Mouse (Mus musculus) MEL (cell line): ENCODE results near the gene Oxct1. TPM values are rescaled to one million over a fixed set of nuclear protein-coding genes. Genes with fewer than 3 reads are reported as not detected.

ENCODE experiments used
- DNase-seq: peaks from one replicate; pipeline ENCODE4 v3.0.0; 2011; ENCODE audit warnings: low read depth, low spot score
- H3K27ac ChIP-seq: 2 replicates; pipeline ENCODE4 v1.5.1; 2012; ENCODE audit warnings: low read depth, mild to moderate bottlenecking, control low read depth, low read length, moderate library complexity; ENCODE audit not compliant: control insufficient read depth
- H3K27me3 ChIP-seq, 2 experiments: fragments of 150-350 bp in 1 of 2; sonication (generic) in 1 of 2; 2 replicates each; pipeline ENCODE4 v1.6.1; 2012; ENCODE audit warnings: low read length in 2 of 2, mild to moderate bottlenecking in 2 of 2, improper control_type of control experiment in 1 of 2, moderate library complexity in 1 of 2; ENCODE audit not compliant: insufficient read depth in 2 of 2, control insufficient read depth in 1 of 2
- H3K36me3 ChIP-seq, 2 experiments: 2 replicates each; pipeline ENCODE4 v1.6.1; 2012 to 2014; ENCODE audit warnings: low read length in 2 of 2, improper control_type of control experiment in 1 of 2, inconsistent platforms in 1 of 2, mild to moderate bottlenecking in 1 of 2; ENCODE audit not compliant: insufficient read depth in 2 of 2, control insufficient read depth in 1 of 2
- H3K4me1 ChIP-seq, 2 experiments: fragments of 150-350 bp in 1 of 2; sonication (generic) in 1 of 2; 2 replicates each; pipeline ENCODE4 v1.6.1; 2012; ENCODE audit warnings: low read length in 2 of 2, improper control_type of control experiment in 1 of 2, mild to moderate bottlenecking in 1 of 2; ENCODE audit not compliant: insufficient read depth in 2 of 2, control insufficient read depth in 1 of 2
- H3K4me3 ChIP-seq, 2 experiments: fragments of 150-350 bp in 1 of 2; sonication (generic) in 1 of 2; 2 replicates each; pipeline ENCODE4 v1.5.1; 2012; ENCODE audit warnings: low read depth in 2 of 2, low read length in 2 of 2, mild to moderate bottlenecking in 2 of 2, moderate library complexity in 2 of 2, control low read depth in 1 of 2, improper control_type of control experiment in 1 of 2; ENCODE audit not compliant: control insufficient read depth in 1 of 2, insufficient read depth in 1 of 2
- H3K79me2 ChIP-seq: 2 replicates; pipeline ENCODE4 v1.6.1; 2012; ENCODE audit warnings: mild to moderate bottlenecking, low read length, moderate library complexity; ENCODE audit not compliant: control insufficient read depth, poor library complexity, insufficient read depth
- H3K9ac ChIP-seq: 2 replicates; pipeline ENCODE4 v1.6.1; 2012; ENCODE audit warnings: low read depth, mild to moderate bottlenecking, control low read depth, low read length, moderate library complexity; ENCODE audit not compliant: control insufficient read depth, poor library complexity, severe bottlenecking
- H3K9me3 ChIP-seq: fragments of 150-350 bp; sonication (generic); replicated peaks from 2 replicates; pipeline ENCODE4 v1.6.1; 2012; ENCODE audit warnings: mild to moderate bottlenecking, low read length, improper control_type of control experiment, moderate library complexity; ENCODE audit not compliant: insufficient read depth
- CHD1 ChIP-seq: IDR thresholded peaks from 2 replicates; pipeline ENCODE4 v1.6.1; 2012; ENCODE audit warnings: low read depth, mild to moderate bottlenecking, inconsistent platforms, low read length, improper control_type of control experiment
- CHD2 ChIP-seq: IDR thresholded peaks from 2 replicates; pipeline ENCODE4 v1.6.1; 2011; ENCODE audit warnings: low read length, improper control_type of control experiment
- CTCF ChIP-seq, 3 experiments: IDR thresholded peaks in 2 of 3; conservative IDR thresholded peaks in 1 of 3; 2 replicates each; pipeline ENCODE4 v1.5.1; 2011 to 2012; ENCODE audit warnings: low read length in 3 of 3, low read depth in 2 of 3, mild to moderate bottlenecking in 2 of 3, improper control_type of control experiment in 1 of 3, inconsistent platforms in 1 of 3, mixed read lengths in 1 of 3, moderate library complexity in 1 of 3; ENCODE audit not compliant: control insufficient read depth in 1 of 3, insufficient read depth in 1 of 3, poor library complexity in 1 of 3, severe bottlenecking in 1 of 3
- E2F4 ChIP-seq: IDR thresholded peaks from 2 replicates; pipeline ENCODE4 v1.6.1; 2011; ENCODE audit warnings: low read depth, low read length, improper control_type of control experiment, borderline replicate concordance
- EP300 ChIP-seq, 2 experiments: IDR thresholded peaks; 2 replicates each; pipeline ENCODE4 v1.6.1; 2011; ENCODE audit warnings: improper control_type of control experiment in 2 of 2, low read length in 2 of 2, low read depth in 1 of 2, mild to moderate bottlenecking in 1 of 2
- ETS1 ChIP-seq: IDR thresholded peaks from 2 replicates; pipeline ENCODE4 v1.6.1; 2012; ENCODE audit warnings: low read depth, mild to moderate bottlenecking, inconsistent platforms, low read length, improper control_type of control experiment, moderate library complexity
- GABPA ChIP-seq: IDR thresholded peaks from 2 replicates; pipeline ENCODE4 v1.6.1; 2012; ENCODE audit warnings: low read depth, mild to moderate bottlenecking, inconsistent platforms, low read length, improper control_type of control experiment, moderate library complexity
- JUND ChIP-seq: IDR thresholded peaks from 2 replicates; pipeline ENCODE4 v1.6.1; 2011; ENCODE audit warnings: low read depth, mild to moderate bottlenecking, improper control_type of control experiment, low read length
- KAT2A ChIP-seq: conservative IDR thresholded peaks from 2 replicates; pipeline ENCODE4 v1.6.1; 2012; ENCODE audit warnings: low read depth, low read length, improper control_type of control experiment, inconsistent platforms
- MAFK ChIP-seq: IDR thresholded peaks from 2 replicates; pipeline ENCODE4 v1.6.1; 2011; ENCODE audit warnings: low read depth, mild to moderate bottlenecking, low read length, improper control_type of control experiment, borderline replicate concordance
- MAZ ChIP-seq: IDR thresholded peaks from 2 replicates; pipeline ENCODE4 v1.6.1; 2012; ENCODE audit warnings: low read depth, mild to moderate bottlenecking, inconsistent platforms, low read length, improper control_type of control experiment
- MYC ChIP-seq: IDR thresholded peaks from 2 replicates; pipeline ENCODE4 v1.6.1; 2011; ENCODE audit warnings: low read depth, mild to moderate bottlenecking, low read length, improper control_type of control experiment, moderate library complexity
- POLR2AphosphoS2 ChIP-seq: IDR thresholded peaks from 2 replicates; pipeline ENCODE4 v1.6.1; 2011; ENCODE audit warnings: low read length, improper control_type of control experiment
- RAD21 ChIP-seq: IDR thresholded peaks from 2 replicates; pipeline ENCODE4 v1.6.1; 2011; ENCODE audit warnings: mild to moderate bottlenecking, low read depth, low read length, improper control_type of control experiment
- SIN3A ChIP-seq: IDR thresholded peaks from 2 replicates; pipeline ENCODE4 v1.6.1; 2012; ENCODE audit warnings: low read length, improper control_type of control experiment, inconsistent platforms
- SMC3 ChIP-seq: IDR thresholded peaks from 2 replicates; pipeline ENCODE4 v1.6.1; 2011; ENCODE audit warnings: low read depth, low read length, improper control_type of control experiment
- ZC3H11A ChIP-seq: IDR thresholded peaks from 2 replicates; pipeline ENCODE4 v1.6.1; 2012; ENCODE audit warnings: low read depth, mild to moderate bottlenecking, inconsistent platforms, low read length, improper control_type of control experiment
- ZKSCAN1 ChIP-seq: IDR thresholded peaks from 2 replicates; pipeline ENCODE4 v1.6.1; 2012; ENCODE audit warnings: low read depth, mild to moderate bottlenecking, inconsistent platforms, low read length, improper control_type of control experiment, moderate library complexity
- ZMIZ1 ChIP-seq: IDR thresholded peaks from 2 replicates; pipeline ENCODE4 v1.6.1; 2012; ENCODE audit warnings: low read depth, mild to moderate bottlenecking, inconsistent platforms, low read length, improper control_type of control experiment, moderate library complexity
- ZNF384 ChIP-seq: IDR thresholded peaks from 2 replicates; pipeline ENCODE4 v1.6.1; 2012; ENCODE audit warnings: low read depth, mild to moderate bottlenecking, inconsistent platforms, low read length, improper control_type of control experiment
- polyA plus RNA-seq, 2 experiments: library from polyadenylated mRNA; stranded (reverse) in 1 of 2; unstranded in 1 of 2; fragments of >175 nt in 1 of 2; fragments of >200 nt in 1 of 2; gene quantifications; 2 replicates each; pipeline versions ENCODE4 v1.2.1 to v1.2.4; 2012; ENCODE audit warnings: low replicate concordance in 2 of 2, low read depth in 1 of 2; ENCODE audit not compliant: insufficient read length in 2 of 2, insufficient read depth in 1 of 2, missing spikeins in 1 of 2
- total RNA-seq: library from RNA; depleted of rRNA; stranded (reverse); fragments of 300-350 nt; gene quantifications from 2 replicates; pipeline ENCODE4 v1.2.3, GENCODE M21; 2012

Gene Oxct1
- total and polyA plus RNA-seq, 3 experiments, result 112 to 168 TPM; not detected in 1

DNA sequence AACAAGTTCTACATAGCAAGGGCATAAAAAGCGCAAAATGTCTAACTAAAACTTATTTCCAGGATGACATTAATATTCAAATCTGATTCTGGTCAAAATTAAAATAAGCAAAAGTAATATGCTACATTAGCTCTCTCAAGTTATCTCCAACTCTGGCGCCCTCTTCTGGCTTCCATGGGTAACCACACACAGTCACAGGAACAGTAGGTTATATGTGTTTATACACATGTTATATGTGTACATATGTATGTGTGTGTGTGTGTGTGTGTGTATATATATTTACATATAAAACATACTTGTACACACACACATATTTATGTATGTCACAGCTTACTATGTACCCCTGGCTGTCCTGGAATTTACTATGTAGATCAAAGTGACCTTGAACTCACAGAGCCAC, 38.2 kb upstream of the Oxct1 start:
- Histone ChIP-seq H3K9me3 (no peaks in the 10 kb centered on the region), H3K27ac (no peak overlapping the region), H3K4me3 (no peak overlapping the region), H3K27me3 (no peaks in the 10 kb centered on the region), H3K79me2 (no peaks in the 10 kb centered on the region), H3K9ac (no peak overlapping the region), H3K36me3 (peaks cover 7 to 19% of the 10 kb centered on the region in 2 experiments), H3K4me1 (no peaks in the 10 kb centered on the region; a peak in 2 of 4 replicates)
- DNase-seq, result peak; percentile 71
- TF ChIP-seq RAD21 (peak; percentile 39), ZMIZ1 (no peak), E2F4 (no peak), CTCF (IDR thresholded peaks at IDR 0.05 in 2 of 3, conservative IDR thresholded peaks at IDR 0.05 in 1 of 3; ENCODE audit: control insufficient read depth in 1 of 3, insufficient read depth in 1 of 3, low read depth in 2 of 3, low read length in 3 of 3, poor library complexity in 1 of 3, severe bottlenecking in 1 of 3) (peak; percentile 49 to 61 (median 50); a peak in 5 of 6 replicates), ETS1 (no peak), SMC3 (peak; percentile 54), JUND (no peak)

GRCm38 (mm10) chr15:3994852-3995447, 31.2 kb upstream of the Oxct1 start:
- peak; percentile 54 for DNase-seq

More at GRCm38 (mm10) chr15:3994852-3995447, 31.2 kb upstream of the Oxct1 start:
- H3K27ac ChIP-seq, result peak overlapping the region; percentile 95
- peak overlapping the region; percentile 98 for H3K9ac ChIP-seq
- H3K9me3 ChIP-seq, result no peaks in the 10 kb centered on the region
- H3K36me3 ChIP-seq, result peaks cover 0 to 16% of the 10 kb centered on the region in 2 experiments; a peak in 2 of 4 replicates
- TF ChIP-seq SMC3 (no peak), MAZ (no peak), ZKSCAN1 (no peak), ZMIZ1 (no peak), ZC3H11A (peak; percentile 53), EP300 (IDR thresholded peaks at IDR 0.05; ENCODE audit: low read depth in 1 of 2, low read length in 2 of 2) (no peak), GABPA (no peak), MAFK (no peak), SIN3A (no peak; the same call in 1 of the 2 replicates), CTCF (IDR thresholded peaks at IDR 0.05 in 2 of 3, conservative IDR thresholded peaks at IDR 0.05 in 1 of 3; ENCODE audit: control insufficient read depth in 1 of 3, insufficient read depth in 1 of 3, low read depth in 2 of 3, low read length in 3 of 3, poor library complexity in 1 of 3, severe bottlenecking in 1 of 3) (no peak), POLR2AphosphoS2 (peak; percentile 8; the same call in 1 of the 2 replicates), KAT2A (0 out of 2 replicates have a peak, but pooled peaks have one; percentile 6), ZNF384 (peak; percentile 55), CHD2 (no peak), CHD1 (peak; percentile 86; the same call in 1 of the 2 replicates), MYC (peak; percentile 50; the same call in 1 of the 2 replicates)
- peak overlapping the region; percentile 89 to 100 for H3K4me3 ChIP-seq
- H3K4me1 ChIP-seq, result peaks cover 2 to 5% of the 10 kb centered on the region in 2 experiments; a peak in 2 of 4 replicates
- no peaks in the 10 kb centered on the region for H3K27me3 ChIP-seq
- H3K79me2 ChIP-seq, result peaks cover 10% of the 10 kb centered on the region
